Mouse (Mus musculus): Measurements from ENCODE around the gene Fbxl17. TPM values are rescaled to one million over a fixed set of nuclear protein-coding genes. Genes with fewer than 3 reads are reported as not detected.

Fbxl17 gene
- polyA plus RNA-seq, 1 experiment from 2014 or later, result 5.6 TPM

- no peaks in the 10 kb centered on the region for H3K27me3 ChIP-seq
- no peak overlapping the region for H3K27ac ChIP-seq
- H3K9me3 ChIP-seq (replicated peaks), result no peaks in the 10 kb centered on the region
- no peak overlapping the region for H3K4me2 ChIP-seq
- no peak overlapping the region for H3K9ac ChIP-seq
- H3K4me1 ChIP-seq, result no peaks in the 10 kb centered on the region
- ATAC-seq, result no peak
- 69% methylated on average over 4 of the region's 4 CpGs for WGBS
- H3K4me3 ChIP-seq, result no peak overlapping the region
- H3K36me3 ChIP-seq (ENCODE audit: poor library complexity, severe bottlenecking), result no peaks in the 10 kb centered on the region
Observed at GRCm38 (mm10) chr17:63390951-63391350, 108.9 kb downstream of the Fbxl17 start.

GRCm38 (mm10) chr17:63370977-63371376, 128.8 kb downstream of the Fbxl17 start:
- H3K9ac ChIP-seq, result no peak overlapping the region
- 79% methylated on average over 3 of the region's 3 CpGs for WGBS
- H3K27ac ChIP-seq, result no peak overlapping the region
- no peak overlapping the region for H3K4me2 ChIP-seq
- peaks cover 6% of the 10 kb centered on the region for H3K4me1 ChIP-seq
- H3K4me3 ChIP-seq, result no peak overlapping the region
- no peak for ATAC-seq
- H3K36me3 ChIP-seq (ENCODE audit: poor library complexity, severe bottlenecking), result 0 out of 2 replicates have a peak, but pooled peaks cover 2% of the 10 kb centered on the region
- H3K9me3 ChIP-seq (replicated peaks), result peaks cover 4% of the 10 kb centered on the region; the same call in 1 of the 2 replicates
- H3K27me3 ChIP-seq, result no peaks in the 10 kb centered on the region

GRCm38 (mm10) chr17:63369631-63370310, 130.0 kb downstream of the Fbxl17 start:
- Histone ChIP-seq H3K4me3 (no peak overlapping the region), H3K27me3 (no peaks in the 10 kb centered on the region), H3K4me2 (no peak overlapping the region), H3K9me3 (replicated peaks) (no peaks in the 10 kb centered on the region), H3K4me1 (peaks cover 8% of the 10 kb centered on the region), H3K27ac (no peak overlapping the region), H3K36me3 (ENCODE audit: poor library complexity, severe bottlenecking) (no peaks in the 10 kb centered on the region), H3K9ac (no peak overlapping the region)
- 64% methylated on average over 8 of the region's 8 CpGs for WGBS
- ATAC-seq, result no peak

GRCm38 (mm10) chr17:63367476-63367875, 132.3 kb downstream of the Fbxl17 start:
- Histone ChIP-seq H3K9me3 (replicated peaks) (no peaks in the 10 kb centered on the region), H3K36me3 (ENCODE audit: poor library complexity, severe bottlenecking) (no peaks in the 10 kb centered on the region), H3K4me3 (no peak overlapping the region), H3K9ac (no peak overlapping the region), H3K27ac (no peak overlapping the region), H3K27me3 (no peaks in the 10 kb centered on the region), H3K4me1 (peaks cover 8% of the 10 kb centered on the region), H3K4me2 (no peak overlapping the region)
- WGBS, result 90% methylated on average over 6 of the region's 6 CpGs
- no peak for ATAC-seq

- 25% methylated on average over 11 of the region's 11 CpGs for WGBS
- H3K4me3 ChIP-seq, result no peak overlapping the region
- H3K9ac ChIP-seq, result no peak overlapping the region
- H3K27me3 ChIP-seq, result no peaks in the 10 kb centered on the region
- H3K4me1 ChIP-seq, result peaks cover 8% of the 10 kb centered on the region
- H3K27ac ChIP-seq, result peak overlapping the region; percentile 6; the same call in 1 of the 2 replicates
- ATAC-seq, result peak; percentile 36; the same call in 1 of the 2 replicates
- H3K4me2 ChIP-seq, result peak overlapping the region; percentile 22
- no peaks in the 10 kb centered on the region for H3K9me3 ChIP-seq (replicated peaks)
- H3K36me3 ChIP-seq (ENCODE audit: poor library complexity, severe bottlenecking), result no peaks in the 10 kb centered on the region
Observed at GRCm38 (mm10) chr17:63366045-63366444, 133.8 kb downstream of the Fbxl17 start.

DNA sequence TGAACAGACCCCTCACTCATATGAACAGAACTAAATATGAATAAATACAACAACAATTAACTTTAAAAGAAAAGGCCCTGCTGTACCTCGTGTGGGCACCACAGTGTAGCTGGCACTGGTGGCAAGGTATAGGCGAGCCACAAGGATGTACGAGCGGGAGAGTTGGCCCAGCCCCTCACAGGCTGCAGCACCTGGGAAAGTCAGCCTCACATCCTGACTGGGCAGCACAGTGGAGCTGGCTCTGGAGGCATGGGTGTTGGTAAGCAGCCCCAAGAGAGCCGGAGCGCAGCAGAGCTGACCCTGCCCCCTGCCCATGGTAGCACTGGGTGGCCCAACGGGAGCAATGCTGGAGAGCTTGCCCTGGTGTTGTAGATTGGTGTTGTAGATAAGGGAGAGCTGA, 135.2 kb downstream of the Fbxl17 start:
- 91% methylated on average over 7 of the region's 7 CpGs for WGBS
- Histone ChIP-seq H3K4me2 (no peak overlapping the region), H3K27ac (no peak overlapping the region), H3K4me3 (no peak overlapping the region), H3K9ac (no peak overlapping the region), H3K4me1 (peaks cover 8% of the 10 kb centered on the region), H3K9me3 (replicated peaks) (no peaks in the 10 kb centered on the region), H3K27me3 (no peaks in the 10 kb centered on the region), H3K36me3 (ENCODE audit: poor library complexity, severe bottlenecking) (no peaks in the 10 kb centered on the region)
- ATAC-seq, result no peak

- no peak overlapping the region for H3K27ac ChIP-seq
- no peak for ATAC-seq
- H3K4me1 ChIP-seq, result peaks cover 8% of the 10 kb centered on the region
- no peaks in the 10 kb centered on the region for H3K36me3 ChIP-seq (ENCODE audit: poor library complexity, severe bottlenecking)
- no peak overlapping the region for H3K4me3 ChIP-seq
- H3K4me2 ChIP-seq, result no peak overlapping the region
- no peaks in the 10 kb centered on the region for H3K27me3 ChIP-seq
- 76% methylated on average over 3 of the region's 3 CpGs for WGBS
- no peak overlapping the region for H3K9ac ChIP-seq
- H3K9me3 ChIP-seq (replicated peaks), result no peaks in the 10 kb centered on the region
Observed at GRCm38 (mm10) chr17:63362196-63362595, 137.6 kb downstream of the Fbxl17 start.

DNA sequence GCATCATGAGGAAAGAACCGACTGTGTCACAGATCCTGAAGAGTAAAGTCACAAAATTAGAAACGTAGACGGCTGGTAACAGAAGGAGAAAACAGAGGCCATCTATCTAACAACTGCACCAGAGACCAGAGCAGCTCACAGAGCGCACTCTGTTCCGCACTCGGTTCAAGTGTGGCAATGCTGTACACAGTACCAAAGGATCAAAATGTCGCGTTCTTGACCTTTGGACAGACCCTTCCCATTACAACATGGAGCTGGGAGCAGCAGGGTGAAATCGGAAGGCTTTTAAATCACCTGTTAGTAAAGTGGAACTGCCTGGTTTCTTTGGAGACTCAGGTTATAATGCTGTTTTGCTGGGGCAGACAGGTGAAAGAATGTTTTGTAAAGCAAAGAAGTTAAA, 138.1 kb downstream of the Fbxl17 start:
- H3K4me2 ChIP-seq, result no peak overlapping the region
- no peaks in the 10 kb centered on the region for H3K9me3 ChIP-seq (replicated peaks)
- no peak for ATAC-seq
- H3K27ac ChIP-seq, result no peak overlapping the region
- no peaks in the 10 kb centered on the region for H3K27me3 ChIP-seq
- H3K9ac ChIP-seq, result no peak overlapping the region
- WGBS, result 93% methylated on average over 9 of the region's 9 CpGs
- no peak overlapping the region for H3K4me3 ChIP-seq
- peaks cover 8% of the 10 kb centered on the region for H3K4me1 ChIP-seq
- H3K36me3 ChIP-seq (ENCODE audit: poor library complexity, severe bottlenecking), result no peaks in the 10 kb centered on the region

- WGBS, result 86% methylated on average over 1 of the region's 1 CpGs
- no peaks in the 10 kb centered on the region for H3K36me3 ChIP-seq (ENCODE audit: poor library complexity, severe bottlenecking)
- no peak overlapping the region for H3K27ac ChIP-seq
- H3K9me3 ChIP-seq (replicated peaks), result no peaks in the 10 kb centered on the region
- H3K9ac ChIP-seq, result no peak overlapping the region
- no peak overlapping the region for H3K4me2 ChIP-seq
- H3K4me3 ChIP-seq, result no peak overlapping the region
- no peaks in the 10 kb centered on the region for H3K27me3 ChIP-seq
- no peak for ATAC-seq
- H3K4me1 ChIP-seq, result no peaks in the 10 kb centered on the region
Observed at GRCm38 (mm10) chr17:63358837-63359236, 141.0 kb downstream of the Fbxl17 start.

- H3K4me1 ChIP-seq, result no peaks in the 10 kb centered on the region
- H3K27ac ChIP-seq, result no peak overlapping the region
- H3K27me3 ChIP-seq, result no peaks in the 10 kb centered on the region
- no peaks in the 10 kb centered on the region for H3K36me3 ChIP-seq (ENCODE audit: poor library complexity, severe bottlenecking)
- H3K4me3 ChIP-seq, result no peak overlapping the region
- 85% methylated on average over 3 of the region's 3 CpGs for WGBS
- H3K9ac ChIP-seq, result no peak overlapping the region
- H3K4me2 ChIP-seq, result no peak overlapping the region
- no peak for ATAC-seq
- no peaks in the 10 kb centered on the region for H3K9me3 ChIP-seq (replicated peaks)
Observed at GRCm38 (mm10) chr17:63356202-63356601, 143.6 kb downstream of the Fbxl17 start.

- no peak overlapping the region for H3K4me3 ChIP-seq
- no peak overlapping the region for H3K4me2 ChIP-seq
- 0 out of 2 replicates have a peak, but pooled peaks have one; percentile 30 for ATAC-seq
- WGBS, result 69% methylated on average over 6 of the region's 6 CpGs
- no peak overlapping the region for H3K27ac ChIP-seq
- H3K36me3 ChIP-seq (ENCODE audit: poor library complexity, severe bottlenecking), result no peaks in the 10 kb centered on the region
- no peaks in the 10 kb centered on the region for H3K9me3 ChIP-seq (replicated peaks)
- no peaks in the 10 kb centered on the region for H3K27me3 ChIP-seq
- H3K9ac ChIP-seq, result no peak overlapping the region
- peaks cover 3% of the 10 kb centered on the region; the same call in 1 of the 2 replicates for H3K4me1 ChIP-seq
Observed at GRCm38 (mm10) chr17:63352634-63353195, 147.1 kb downstream of the Fbxl17 start.

DNA sequence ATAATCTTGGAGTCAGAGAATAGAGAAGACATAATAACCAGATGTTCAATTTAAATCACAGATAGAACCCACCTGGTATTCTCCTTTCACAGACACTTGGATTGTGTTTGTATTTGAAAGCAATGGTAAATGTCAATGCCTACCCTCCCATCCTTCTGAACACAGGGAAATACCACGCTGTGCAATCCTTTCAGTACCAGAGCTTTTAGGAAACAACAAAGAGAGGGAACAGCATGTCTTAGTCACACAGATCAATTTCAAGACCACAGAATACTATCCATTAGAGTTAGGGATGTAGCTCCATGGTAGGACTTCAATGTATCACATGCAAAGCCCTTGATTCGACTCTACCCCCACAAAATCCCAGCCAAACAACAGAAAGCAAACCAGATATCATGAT, 148.1 kb downstream of the Fbxl17 start:
- Histone ChIP-seq H3K27ac (no peak overlapping the region), H3K36me3 (ENCODE audit: poor library complexity, severe bottlenecking) (no peaks in the 10 kb centered on the region; the same call in 1 of the 2 replicates), H3K4me2 (no peak overlapping the region), H3K27me3 (no peaks in the 10 kb centered on the region), H3K9me3 (replicated peaks) (no peaks in the 10 kb centered on the region), H3K4me1 (peaks cover 3% of the 10 kb centered on the region; the same call in 1 of the 2 replicates), H3K4me3 (no peak overlapping the region), H3K9ac (no peak overlapping the region)
- ATAC-seq, result no peak; the same call in 1 of the 2 replicates
- 60% methylated on average over 2 of the region's 2 CpGs for WGBS
